Mouse (Mus musculus): Measurements from ENCODE around the gene Arpc1b.

- no peak for TF ChIP-seq EP300 (IDR thresholded peaks at IDR 0.05; ENCODE audit: low read depth)
- TF ChIP-seq CTCF (IDR thresholded peaks at IDR 0.05; ENCODE audit: low read depth): no peak
Observed at GRCm38 (mm10) chr5:145084822-145085221, 29.2 kb upstream of the Arpc1b start.
